ENCODE assay signal across 10 mouse cellular contexts in the genomic region with DNA sequence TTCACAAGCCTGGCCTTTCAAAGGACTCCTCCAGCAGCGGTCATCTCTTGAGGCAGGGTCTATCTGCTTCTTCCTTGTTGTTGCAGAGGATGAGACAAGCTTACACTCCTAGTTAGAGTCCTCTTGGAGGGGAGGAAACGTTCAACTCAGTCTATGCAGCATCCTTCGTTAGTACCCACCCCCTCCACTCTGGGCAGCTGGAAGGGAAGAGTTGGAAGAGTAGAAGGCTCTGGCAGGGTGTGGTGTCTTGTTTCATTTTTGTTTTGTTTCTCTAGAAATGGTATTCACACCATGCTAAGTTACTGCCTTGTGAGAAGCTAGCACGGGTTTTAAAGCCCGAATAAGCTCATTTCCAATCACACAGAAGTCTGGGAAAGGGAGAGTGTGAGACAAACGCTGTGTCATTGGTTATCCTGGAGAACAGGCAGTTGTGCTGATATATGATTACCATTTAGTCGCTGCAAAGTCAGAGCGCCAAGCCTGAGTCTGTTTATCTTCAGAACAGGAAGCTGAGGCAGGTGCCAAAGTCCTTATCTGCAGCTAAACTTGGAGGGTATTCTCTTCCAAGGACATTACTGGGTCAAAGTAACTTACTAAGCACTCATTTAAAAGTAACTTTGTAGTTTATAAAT.
DNase-seq lines count a peak whose midpoint lies in the region; ATAC-seq and TF ChIP-seq lines count a peak whose summit lies in the region.
"Had no signal": no experiment of that assay in that cellular context is flagged by ENCODE, and none has a peak within 500 bp of the region (broad histone marks: within the 10 kb centered on the region; RNA-seq: fewer than 3 reads in every experiment).

No protein-coding gene starts in this region.

- H3K27ac ChIP-seq in heart, embryonic 16.5 days (ENCODE audit: low read length): peak overlapping the region; percentile 81
- H3K27ac ChIP-seq in lung, embryonic 14.5 days (ENCODE audit: low read depth): 0 out of 2 replicates have a peak overlapping the region, but pooled peaks have one; percentile 36
- H3K27ac ChIP-seq in forebrain, postnatal 0 days (ENCODE audit: low read depth, low read length): no peak overlapping the region

- DNase-seq in 3T3-L1 (ENCODE audit: low read depth, low spot score) (peak; percentile 64), MN1 (ENCODE audit: low spot score) (peak; percentile 44)
- peak; percentile 78 for DNase-seq in lung, embryonic 14.5 days
- DNase-seq in forebrain, postnatal 0 days: no peak
- no peak for DNase-seq in kidney, adult 11 months
- no peak for DNase-seq in retina, embryonic 14.5 days (ENCODE audit: low spot score)
- DNase-seq in frontal cortex, postnatal 25 days (ENCODE audit: low spot score in 2 of 2): no peak
- DNase-seq: layer of hippocampus, adult 9-11 months; spleen, adult 18-20 months had no signal

- no peak overlapping the region for H3K9ac ChIP-seq in heart, embryonic 16.5 days (ENCODE audit: low read length)
- no peak overlapping the region for H3K9ac ChIP-seq in lung, embryonic 14.5 days
- H3K9ac ChIP-seq in forebrain, postnatal 0 days: no peak overlapping the region

- no peaks in the 10 kb centered on the region for H3K9me3 ChIP-seq in heart, embryonic 16.5 days (replicated peaks; ENCODE audit: control insufficient read depth, low read length)
- H3K9me3 ChIP-seq in lung, embryonic 14.5 days (ENCODE audit: low read depth, low read length): no peaks in the 10 kb centered on the region
- H3K9me3 ChIP-seq in forebrain, postnatal 0 days (ENCODE audit: low read length): no peaks in the 10 kb centered on the region

- H3K4me2 ChIP-seq in heart, embryonic 16.5 days (ENCODE audit: low read depth, low read length): peak overlapping the region; percentile 52
- peak overlapping the region; percentile 8 for H3K4me2 ChIP-seq in lung, embryonic 14.5 days
- H3K4me2 ChIP-seq in forebrain, postnatal 0 days (ENCODE audit: low read depth): no peak overlapping the region

- WGBS in heart, embryonic 16.5 days: 9% methylated on average over 8 of the region's 8 CpGs
- WGBS in lung, embryonic 14.5 days: 20% methylated on average over 8 of the region's 8 CpGs
- WGBS in forebrain, postnatal 0 days: 46% methylated on average over 8 of the region's 8 CpGs

- H3K4me3 ChIP-seq in heart, embryonic 16.5 days (ENCODE audit: low read length): no peak overlapping the region
- no peak overlapping the region for H3K4me3 ChIP-seq in lung, embryonic 14.5 days (ENCODE audit: low read depth, low read length)
- H3K4me3 ChIP-seq in forebrain, postnatal 0 days (ENCODE audit: low read depth, low read length): no peak overlapping the region

- no peak for TF ChIP-seq CTCF in lung, embryonic 14.5 days (IDR thresholded peaks at IDR 0.05; ENCODE audit: low read depth)
- TF ChIP-seq CTCF in forebrain, postnatal 0 days (IDR thresholded peaks at IDR 0.05; ENCODE audit: low read depth): no peak

- no peaks in the 10 kb centered on the region for H3K36me3 ChIP-seq in heart, embryonic 16.5 days (ENCODE audit: control insufficient read depth, insufficient read depth)
- H3K36me3 ChIP-seq in lung, embryonic 14.5 days (ENCODE audit: insufficient read depth): no peaks in the 10 kb centered on the region
- peaks cover 4% of the 10 kb centered on the region; the same call in 1 of the 2 replicates for H3K36me3 ChIP-seq in forebrain, postnatal 0 days (ENCODE audit: insufficient read depth)

- H3K27me3 ChIP-seq in heart, embryonic 16.5 days (ENCODE audit: control insufficient read depth, insufficient read depth, low read length): no peaks in the 10 kb centered on the region
- no peaks in the 10 kb centered on the region for H3K27me3 ChIP-seq in lung, embryonic 14.5 days (ENCODE audit: insufficient read depth, low read length)
- no peaks in the 10 kb centered on the region for H3K27me3 ChIP-seq in forebrain, postnatal 0 days (ENCODE audit: insufficient read depth, low read length)

- H3K4me1 ChIP-seq in heart, embryonic 16.5 days (ENCODE audit: control insufficient read depth, insufficient read depth, low read length): peaks cover 21% of the 10 kb centered on the region
- H3K4me1 ChIP-seq in lung, embryonic 14.5 days (ENCODE audit: insufficient read depth): peaks cover 16% of the 10 kb centered on the region
- H3K4me1 ChIP-seq in forebrain, postnatal 0 days (ENCODE audit: insufficient read depth): no peaks in the 10 kb centered on the region; the same call in 1 of the 2 replicates

- peak; percentile 72; the same call in 1 of the 2 replicates for ATAC-seq in heart, embryonic 16.5 days (replicated peaks; ENCODE audit: extremely low read depth, insufficient read depth, low FRiP score)
- ATAC-seq in lung, embryonic 14.5 days (ENCODE audit: insufficient read depth): peak; percentile 57
- ATAC-seq in forebrain, postnatal 0 days: no peak

Comparison
In these comparisons a context has a peak if more than half of its experiments do, and no peak if none do; other contexts are left out.
1. DNase-seq: peak in 3T3-L1 (single experiment), MN1 (single experiment) and lung, embryonic 14.5 days (single experiment); none in forebrain, postnatal 0 days (single experiment), kidney, adult 11 months (single experiment), retina, embryonic 14.5 days (single experiment) and frontal cortex, postnatal 25 days (0 of 2).